Mouse (Mus musculus): ENCODE data around the gene Mast4. TPM values are rescaled to one million over a fixed set of nuclear protein-coding genes. Genes with fewer than 3 reads are reported as not detected.

Mast4 gene
- polyA plus RNA-seq, 1 experiment: 10.8 TPM

DNA sequence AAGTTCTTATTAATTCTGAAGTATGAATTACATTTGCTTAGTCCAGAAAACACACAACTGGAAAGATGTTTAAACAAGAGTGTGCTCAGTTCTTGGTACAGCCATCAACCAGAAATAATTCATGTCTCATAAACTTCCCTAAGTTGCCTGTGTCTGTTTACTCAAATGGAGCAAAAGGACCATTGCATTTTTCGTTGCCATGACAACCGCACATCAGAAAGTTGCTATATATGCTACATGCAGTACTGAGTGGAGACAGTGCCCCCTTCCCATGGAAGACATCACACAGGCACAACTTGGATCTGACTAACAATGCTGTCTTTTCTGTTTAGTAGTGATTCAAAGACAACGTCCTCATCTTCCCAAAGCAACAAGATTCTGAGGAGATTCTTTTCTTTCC is 527.6 kb downstream of the Mast4 start:
- Histone ChIP-seq H3K79me3 (ENCODE audit: low read depth) (peaks cover 3% of the 10 kb centered on the region), H3K36me3 (ENCODE audit: control insufficient read depth, insufficient read depth) (peaks cover 34% of the 10 kb centered on the region), H3K4me3 (ENCODE audit: insufficient read depth, poor library complexity, severe bottlenecking) (no peak overlapping the region), H3ac (ENCODE audit: control insufficient read depth, insufficient read length, low read depth) (no peak overlapping the region), H3K79me2 (ENCODE audit: control insufficient read depth, insufficient read depth) (no peaks in the 10 kb centered on the region), H3K27me3 (ENCODE audit: control insufficient read depth, insufficient read depth, insufficient read length) (no peaks in the 10 kb centered on the region)
- TF ChIP-seq CEBPB (IDR thresholded peaks at IDR 0.05; ENCODE audit: low read depth) (no peak), FOSL1 (IDR thresholded peaks at IDR 0.05; ENCODE audit: insufficient read depth, low read length, poor library complexity, severe bottlenecking) (no peak), MYOD1 (IDR thresholded peaks at IDR 0.05; ENCODE audit: control insufficient read depth, insufficient read length, low read depth) (no peak), USF1 (IDR thresholded peaks at IDR 0.05; ENCODE audit: low read depth) (no peak), MYOG (IDR thresholded peaks at IDR 0.05; ENCODE audit: control insufficient read depth, extremely low read depth, insufficient read length) (no peak), CTCF (IDR thresholded peaks at IDR 0.05; ENCODE audit: control insufficient read depth, insufficient read depth, insufficient read length) (no peak), MAX (IDR thresholded peaks at IDR 0.05) (no peak)

DNA sequence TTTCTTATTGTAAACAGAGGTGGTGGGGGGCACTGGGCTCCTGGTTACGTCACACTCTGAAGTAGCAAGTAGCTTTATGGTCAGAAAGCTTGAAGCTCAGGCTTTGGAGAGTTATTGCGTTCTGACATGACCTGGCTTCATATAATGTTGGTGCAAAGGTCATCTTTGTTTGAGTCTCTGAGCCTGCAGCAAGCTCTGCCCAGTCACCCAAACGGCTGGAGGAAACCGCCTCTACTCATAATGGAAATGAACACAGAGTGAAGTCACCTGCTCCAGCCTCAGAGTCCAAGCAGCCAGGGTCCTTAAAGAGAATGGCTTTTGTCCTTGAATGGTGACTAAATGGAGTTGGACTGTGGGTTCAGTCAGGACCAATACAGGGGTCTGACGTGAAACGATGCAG is 529.1 kb downstream of the Mast4 start:
- H3K4me3 ChIP-seq (ENCODE audit: insufficient read depth, poor library complexity, severe bottlenecking): no peak overlapping the region
- peaks cover 35% of the 10 kb centered on the region for H3K36me3 ChIP-seq (ENCODE audit: control insufficient read depth, insufficient read depth)
- peaks cover 3% of the 10 kb centered on the region for H3K79me3 ChIP-seq (ENCODE audit: low read depth)
- H3K27me3 ChIP-seq (ENCODE audit: control insufficient read depth, insufficient read depth, insufficient read length): no peaks in the 10 kb centered on the region
- H3ac ChIP-seq (ENCODE audit: control insufficient read depth, insufficient read length, low read depth): no peak overlapping the region
- H3K79me2 ChIP-seq (ENCODE audit: control insufficient read depth, insufficient read depth): peaks cover 3% of the 10 kb centered on the region
- no peak for TF ChIP-seq CEBPB (IDR thresholded peaks at IDR 0.05; ENCODE audit: low read depth)

DNA sequence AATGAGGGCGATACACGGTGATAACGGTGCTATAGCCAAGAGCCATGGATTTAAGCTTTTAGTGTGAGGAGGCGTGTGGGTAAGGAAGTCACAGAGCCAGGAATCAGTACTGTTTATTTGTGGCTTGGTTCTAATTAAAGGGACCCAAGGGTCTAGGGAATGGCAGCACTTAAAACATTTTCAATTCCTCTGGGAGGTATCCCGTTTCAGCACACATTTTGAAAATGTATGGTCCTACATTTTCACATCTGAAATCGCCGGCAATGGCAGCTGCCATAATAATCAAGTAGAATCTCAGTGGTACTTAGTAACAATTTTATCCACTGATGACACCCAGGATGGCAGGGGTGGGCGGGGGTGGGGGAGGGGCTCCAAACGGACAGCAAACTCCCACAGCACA is 531.1 kb downstream of the Mast4 start:
- Histone ChIP-seq H3K4me3 (ENCODE audit: insufficient read depth, poor library complexity, severe bottlenecking) (no peak overlapping the region), H3K79me3 (ENCODE audit: low read depth) (peaks cover 3% of the 10 kb centered on the region), H3ac (ENCODE audit: control insufficient read depth, insufficient read length, low read depth) (no peak overlapping the region), H3K36me3 (ENCODE audit: control insufficient read depth, insufficient read depth) (peaks cover 41% of the 10 kb centered on the region), H3K27me3 (ENCODE audit: control insufficient read depth, insufficient read depth, insufficient read length) (no peaks in the 10 kb centered on the region), H3K79me2 (ENCODE audit: control insufficient read depth, insufficient read depth) (peaks cover 7% of the 10 kb centered on the region)
- TF ChIP-seq FOSL1 (IDR thresholded peaks at IDR 0.05; ENCODE audit: insufficient read depth, low read length, poor library complexity, severe bottlenecking): no peak

DNA sequence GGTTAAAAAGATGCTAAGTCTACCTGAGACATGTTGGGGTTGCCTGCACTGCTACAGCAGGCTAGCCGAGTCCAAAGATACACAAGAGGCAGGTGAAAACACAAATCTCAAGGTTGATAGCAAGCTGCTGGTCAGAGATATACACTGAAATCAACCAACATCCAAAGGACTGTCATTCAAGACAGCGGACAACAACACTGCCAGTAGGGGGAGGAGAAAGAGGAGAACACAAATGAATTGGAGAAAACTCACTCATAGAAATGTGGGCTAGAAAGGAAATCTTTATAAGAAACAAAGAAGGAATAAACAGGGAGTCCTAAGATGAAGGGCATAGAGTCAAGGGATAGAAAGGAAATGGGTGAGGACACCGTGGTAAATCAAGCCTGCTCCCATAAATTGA is 542.1 kb downstream of the Mast4 start:
- H3K4me3 ChIP-seq (ENCODE audit: insufficient read depth, poor library complexity, severe bottlenecking): no peak overlapping the region
- no peaks in the 10 kb centered on the region for H3K79me2 ChIP-seq (ENCODE audit: control insufficient read depth, insufficient read depth)
- H3K79me3 ChIP-seq (ENCODE audit: low read depth): no peaks in the 10 kb centered on the region
- no peaks in the 10 kb centered on the region for H3K27me3 ChIP-seq (ENCODE audit: control insufficient read depth, insufficient read depth, insufficient read length)
- TF ChIP-seq USF1 (IDR thresholded peaks at IDR 0.05; ENCODE audit: low read depth) (no peak), CTCF (IDR thresholded peaks at IDR 0.05; ENCODE audit: control insufficient read depth, insufficient read depth, insufficient read length) (no peak), MYOD1 (IDR thresholded peaks at IDR 0.05; ENCODE audit: control insufficient read depth, insufficient read length, low read depth) (no peak), CEBPB (IDR thresholded peaks at IDR 0.05; ENCODE audit: low read depth) (no peak), FOSL1 (IDR thresholded peaks at IDR 0.05; ENCODE audit: insufficient read depth, low read length, poor library complexity, severe bottlenecking) (no peak), MYOG (IDR thresholded peaks at IDR 0.05; ENCODE audit: control insufficient read depth, extremely low read depth, insufficient read length) (no peak), MAX (IDR thresholded peaks at IDR 0.05) (no peak)
- no peak overlapping the region for H3ac ChIP-seq (ENCODE audit: control insufficient read depth, insufficient read length, low read depth)
- H3K36me3 ChIP-seq (ENCODE audit: control insufficient read depth, insufficient read depth): peaks cover 68% of the 10 kb centered on the region

DNA sequence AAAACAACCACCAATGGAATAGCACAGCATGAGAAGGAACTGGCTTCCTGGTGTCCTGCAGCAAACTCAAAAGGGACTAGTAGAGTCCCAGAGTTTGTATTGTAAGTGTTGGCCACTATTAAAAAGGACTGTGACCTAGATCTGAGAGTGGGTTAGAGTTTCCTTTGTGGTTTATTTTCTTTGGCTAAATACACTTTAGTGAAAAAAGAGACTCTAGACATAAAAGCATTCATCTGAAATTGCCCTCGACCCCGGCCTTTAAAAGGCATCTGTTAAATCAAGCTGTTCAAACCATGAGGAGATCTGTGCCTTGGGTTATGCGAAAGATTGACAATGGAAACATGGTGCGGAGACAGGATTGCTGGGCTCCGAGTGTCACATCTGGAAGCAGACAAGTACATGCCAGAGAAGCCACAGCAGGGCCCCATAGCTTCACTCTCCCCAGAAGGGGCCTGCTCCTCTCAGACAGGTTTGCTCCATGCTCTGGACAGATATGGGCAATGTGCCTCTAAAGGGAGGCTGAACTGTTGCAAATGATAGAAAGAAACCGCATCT is 543.6 kb downstream of the Mast4 start:
- H3K4me3 ChIP-seq (ENCODE audit: insufficient read depth, poor library complexity, severe bottlenecking): no peak overlapping the region
- H3K79me2 ChIP-seq (ENCODE audit: control insufficient read depth, insufficient read depth): no peaks in the 10 kb centered on the region
- peaks cover 62% of the 10 kb centered on the region for H3K36me3 ChIP-seq (ENCODE audit: control insufficient read depth, insufficient read depth)
- H3ac ChIP-seq (ENCODE audit: control insufficient read depth, insufficient read length, low read depth): no peak overlapping the region
- H3K27me3 ChIP-seq (ENCODE audit: control insufficient read depth, insufficient read depth, insufficient read length): no peaks in the 10 kb centered on the region
- TF ChIP-seq CEBPB (IDR thresholded peaks at IDR 0.05; ENCODE audit: low read depth) (no peak), MAX (IDR thresholded peaks at IDR 0.05) (no peak), MYOD1 (IDR thresholded peaks at IDR 0.05; ENCODE audit: control insufficient read depth, insufficient read length, low read depth) (no peak), FOSL1 (IDR thresholded peaks at IDR 0.05; ENCODE audit: insufficient read depth, low read length, poor library complexity, severe bottlenecking) (no peak), CTCF (IDR thresholded peaks at IDR 0.05; ENCODE audit: control insufficient read depth, insufficient read depth, insufficient read length) (no peak), USF1 (IDR thresholded peaks at IDR 0.05; ENCODE audit: low read depth) (no peak), MYOG (IDR thresholded peaks at IDR 0.05; ENCODE audit: control insufficient read depth, extremely low read depth, insufficient read length) (no peak)
- no peaks in the 10 kb centered on the region for H3K79me3 ChIP-seq (ENCODE audit: low read depth)

DNA sequence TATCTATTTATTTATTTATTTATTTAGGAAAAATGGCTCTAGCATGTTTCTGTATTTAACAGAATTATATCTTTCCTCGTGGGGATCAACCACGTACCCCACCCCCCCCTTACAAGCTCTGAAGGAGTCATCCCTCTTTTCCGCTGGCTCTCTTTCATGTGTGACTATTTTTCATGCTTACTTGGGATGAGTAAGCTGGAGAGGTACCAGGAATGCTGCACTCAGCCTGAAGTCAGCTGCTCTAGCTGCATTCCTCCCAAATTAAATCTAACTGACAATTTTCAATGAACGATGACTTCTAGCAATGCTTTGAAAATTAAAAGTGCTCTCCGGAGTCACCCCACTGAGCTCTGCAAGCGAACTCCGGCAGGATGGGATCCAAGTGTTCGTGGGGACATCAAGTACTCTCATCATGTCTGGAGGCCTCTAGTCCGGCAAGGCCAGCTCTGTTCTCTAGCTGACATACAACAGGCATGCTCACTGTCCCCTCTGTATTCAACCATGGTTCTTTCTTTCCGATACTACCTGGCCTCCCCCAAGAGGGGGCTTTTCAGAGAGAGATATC is 547.5 kb downstream of the Mast4 start:
- H3K79me3 ChIP-seq (ENCODE audit: low read depth): no peaks in the 10 kb centered on the region
- H3K79me2 ChIP-seq (ENCODE audit: control insufficient read depth, insufficient read depth): no peaks in the 10 kb centered on the region
- H3K36me3 ChIP-seq (ENCODE audit: control insufficient read depth, insufficient read depth): peaks cover 51% of the 10 kb centered on the region
- H3ac ChIP-seq (ENCODE audit: control insufficient read depth, insufficient read length, low read depth): no peak overlapping the region
- H3K4me3 ChIP-seq (ENCODE audit: insufficient read depth, poor library complexity, severe bottlenecking): no peak overlapping the region
- TF ChIP-seq MAX (IDR thresholded peaks at IDR 0.05) (no peak), MYOD1 (IDR thresholded peaks at IDR 0.05; ENCODE audit: control insufficient read depth, insufficient read length, low read depth) (no peak), MYOG (IDR thresholded peaks at IDR 0.05; ENCODE audit: control insufficient read depth, extremely low read depth, insufficient read length) (no peak), CEBPB (IDR thresholded peaks at IDR 0.05; ENCODE audit: low read depth) (no peak), CTCF (IDR thresholded peaks at IDR 0.05; ENCODE audit: control insufficient read depth, insufficient read depth, insufficient read length) (no peak), FOSL1 (IDR thresholded peaks at IDR 0.05; ENCODE audit: insufficient read depth, low read length, poor library complexity, severe bottlenecking) (no peak), USF1 (IDR thresholded peaks at IDR 0.05; ENCODE audit: low read depth) (no peak)
- no peaks in the 10 kb centered on the region for H3K27me3 ChIP-seq (ENCODE audit: control insufficient read depth, insufficient read depth, insufficient read length)

Data from C2C12 (cell line).